Mouse (Mus musculus) leukemia stem cell, adult 10-12 weeks (primary cell): ENCODE results near the gene Napb. TPM values are rescaled to one million over a fixed set of nuclear protein-coding genes. Genes with fewer than 3 reads are reported as not detected.

ENCODE experiments used
- polyA plus RNA-seq: library from polyadenylated mRNA; stranded (reverse); fragments of >175 nt; gene quantifications from 2 replicates; pipeline ENCODE4 v1.2.3, GENCODE M21; 2012; ENCODE audit warnings: low replicate concordance

The Napb gene
- not detected in 2 replicates for polyA plus RNA-seq

DNA sequence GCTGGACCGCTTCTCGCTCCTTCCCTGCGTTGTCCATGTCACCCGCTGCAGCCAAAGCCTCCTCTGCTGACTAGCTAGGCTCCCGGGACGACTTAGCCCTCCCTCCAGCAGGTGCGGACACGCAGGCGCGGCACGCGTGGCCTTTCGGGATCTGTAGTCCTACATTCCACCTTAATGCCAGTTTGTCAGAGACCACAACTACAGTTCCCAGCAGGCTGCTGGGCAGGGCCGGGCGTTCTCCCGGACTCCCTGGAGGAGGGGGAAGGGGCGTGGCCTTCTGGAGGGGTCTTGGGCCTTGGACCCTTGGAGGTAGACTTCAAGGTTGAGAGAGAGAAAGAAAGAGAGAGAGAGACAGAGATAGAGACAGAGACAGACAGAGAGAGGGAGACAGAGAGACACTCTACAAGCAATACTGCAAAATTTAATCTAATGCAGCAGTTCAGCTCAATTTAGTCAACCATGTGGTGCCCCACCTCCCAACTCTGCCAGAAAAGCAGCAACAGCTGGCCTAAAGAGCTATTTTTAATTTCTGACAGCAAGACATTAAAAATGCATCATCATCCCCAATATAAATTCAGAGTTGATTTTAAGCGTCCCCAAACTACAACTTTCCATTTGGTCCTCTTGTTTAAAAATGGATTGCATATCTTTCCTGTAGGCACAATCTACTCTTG is at the start of gene Napb:
Napb (minus strand) TSS at position 141 of the 674 bp plus-strand sequence.

GRCm38 (mm10) chr2:148781709-148782108 is 49.4 kb upstream of the Napb start, which contains the start of gene 8030411F24Rik:
Gene 8030411F24Rik, plus strand, starts transcription at chr2:148782009.

DNA sequence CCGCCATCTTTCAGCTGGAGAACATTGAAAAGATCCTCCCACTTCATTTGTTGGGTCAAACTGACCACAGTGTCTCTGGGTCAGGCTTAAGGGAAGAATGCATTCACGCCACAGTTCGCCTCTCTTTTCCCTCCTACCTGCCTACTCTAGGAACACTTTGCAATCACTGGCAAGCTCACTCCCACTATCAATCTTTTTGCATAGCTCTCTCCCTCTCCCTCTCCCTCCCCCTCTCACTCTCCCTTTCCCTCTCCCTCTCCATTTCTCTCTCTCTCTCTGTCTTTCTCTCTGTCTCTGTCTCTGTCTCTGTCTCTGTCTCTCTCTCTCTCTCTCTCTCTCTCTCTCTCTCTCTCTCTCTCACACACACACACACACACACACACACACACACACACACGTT is 39.1 kb upstream of the Napb start, which contains the start of gene Cst11:
Cst11 (minus strand) TSS at position 101 of the 400 bp plus-strand sequence.

DNA sequence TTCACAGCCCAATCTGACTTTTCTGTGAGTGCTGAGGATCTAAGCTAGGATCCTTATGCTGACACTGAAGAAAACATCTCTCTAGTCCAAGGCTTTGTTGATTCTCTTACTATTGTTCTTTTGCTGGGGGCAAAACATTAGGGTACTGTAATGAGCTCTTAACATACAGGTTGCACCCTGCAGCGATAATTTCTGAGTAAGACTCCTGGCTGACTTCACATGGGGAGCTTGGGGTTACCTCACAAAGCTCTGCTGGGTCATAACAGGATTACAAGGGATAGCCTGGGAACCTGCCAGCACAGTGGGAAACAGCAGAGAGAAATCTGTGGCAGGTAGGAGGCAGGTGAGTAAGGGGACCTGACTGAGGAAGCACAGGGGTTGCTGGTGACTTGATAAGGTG is 17.8 kb upstream of the Napb start, which contains the start of gene Cstl1:
Cstl1 (plus strand) TSS at position 301 of the 400 bp plus-strand sequence.

DNA sequence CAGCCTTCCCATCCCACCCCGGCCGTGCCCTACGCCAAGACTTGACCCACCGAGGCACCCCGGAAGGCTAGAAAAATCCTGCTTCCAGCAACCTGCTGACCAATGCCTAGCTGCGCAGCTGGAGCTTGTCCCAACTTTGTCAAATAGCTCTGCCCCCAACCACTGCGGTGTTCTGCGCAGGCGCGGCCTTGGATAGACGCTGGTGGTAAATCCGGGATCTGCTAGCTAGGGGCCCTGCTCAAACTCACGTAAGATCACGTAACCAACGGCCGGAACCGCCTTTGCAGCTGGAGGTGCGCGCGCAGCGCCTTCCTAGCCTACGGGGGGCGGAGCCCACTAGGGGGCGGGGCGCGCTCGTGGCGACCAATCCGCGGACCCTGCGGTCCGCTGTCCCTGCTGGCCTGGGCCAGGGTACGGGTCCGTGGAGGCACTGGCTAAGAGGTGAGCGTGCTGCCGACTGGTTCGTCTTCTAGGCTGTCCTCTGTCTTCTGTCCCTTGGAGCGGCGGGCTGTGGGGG is 51.4 kb downstream of the Napb start, which contains the start of gene Gzf1:
Gzf1 (plus strand) TSS at position 249 of the 517 bp plus-strand sequence.

DNA sequence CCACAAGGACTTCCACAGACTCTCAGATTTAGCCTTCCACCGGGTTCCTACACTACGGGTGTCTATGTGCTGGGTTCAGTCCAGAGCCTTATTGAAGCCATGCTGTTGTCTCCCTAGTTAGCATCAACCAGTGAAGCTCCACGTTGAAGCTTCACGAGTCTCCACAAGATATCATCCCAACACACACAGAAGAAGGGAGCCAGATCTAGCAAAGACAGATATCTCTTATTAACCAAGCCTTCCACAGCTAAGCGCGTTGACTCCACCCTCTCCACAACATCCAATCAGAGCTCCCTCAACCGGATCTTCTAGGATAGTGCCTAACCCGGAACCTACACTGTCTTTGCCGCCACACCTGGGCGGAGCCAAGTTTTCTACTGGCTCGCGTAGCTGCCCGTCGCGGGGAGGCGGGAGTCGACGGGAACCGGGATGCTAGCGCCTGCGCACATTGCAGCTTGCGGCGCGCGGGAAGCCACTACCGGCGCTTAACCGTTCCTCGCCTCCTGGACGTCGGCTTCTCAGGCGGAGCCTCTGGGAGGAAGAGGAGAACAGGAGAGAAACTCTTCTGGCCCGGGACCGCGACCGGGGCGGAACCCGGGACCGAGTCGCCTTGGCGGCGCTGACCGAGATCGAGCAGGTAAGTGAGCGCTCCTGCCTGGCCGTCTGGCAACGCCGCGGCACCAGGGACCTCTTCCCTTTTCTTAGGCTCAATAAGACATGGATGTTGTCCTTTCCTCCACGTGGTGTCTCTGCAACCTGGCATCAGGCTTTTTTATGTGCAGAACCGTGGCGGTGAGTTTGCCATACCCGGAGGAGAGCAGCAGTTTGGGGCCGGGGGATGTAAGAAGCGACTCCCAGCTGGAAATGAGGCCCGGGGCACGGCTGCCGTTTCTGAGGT is 59.8 kb downstream of the Napb start, which contains the start of gene Nxt1:
Nxt1 (plus strand) TSS at position 403 of the 898 bp plus-strand sequence.

Other genes with a start within 250 kb of the Napb start
- 17.3 and 17.4 TPM in 2 replicates for gene Nxt1, start 59.9 kb downstream of the Napb start, polyA plus RNA-seq
- gene Gzf1, start 51.4 kb downstream of the Napb start, polyA plus RNA-seq: 8.1 and 11.0 TPM in 2 replicates
- gene Cstl1, start 17.9 kb upstream of the Napb start, polyA plus RNA-seq: not detected in 2 replicates
- gene Cst11, start 39.0 kb upstream of the Napb start, polyA plus RNA-seq: not detected in 2 replicates
- gene 8030411F24Rik, start 49.5 kb upstream of the Napb start, polyA plus RNA-seq: not detected in 2 replicates
- gene Cst12, start 56.9 kb upstream of the Napb start, polyA plus RNA-seq: not detected in 2 replicates
- not detected in 2 replicates for gene Cst8, start 66.3 kb upstream of the Napb start, polyA plus RNA-seq
- not detected in 2 replicates for gene Cst13, start 87.6 kb upstream of the Napb start, polyA plus RNA-seq
- gene Cst9, start 102.7 kb upstream of the Napb start, polyA plus RNA-seq: not detected in 2 replicates
- gene 9230104L09Rik, start 132.6 kb upstream of the Napb start, polyA plus RNA-seq: not detected in 2 replicates
- gene Cst3, start 143.2 kb upstream of the Napb start, polyA plus RNA-seq: 182 and 224 TPM in 2 replicates